Mouse (Mus musculus) bone marrow macrophage, adult 2 months (primary cell): ENCODE results near the gene Dact3.

ENCODE experiments used
- CTCF ChIP-seq: IDR thresholded peaks from 2 replicates; pipeline ENCODE4 v1.5.1; 2012; ENCODE audit warnings: low read depth, mild to moderate bottlenecking, low read length, moderate library complexity
- POLR2A ChIP-seq: IDR thresholded peaks from 2 replicates; pipeline ENCODE4 v1.6.1; 2012; ENCODE audit warnings: mild to moderate bottlenecking, low read depth, low read length, borderline replicate concordance

- TF ChIP-seq CTCF = no peak
- no peak for TF ChIP-seq POLR2A
Observed at GRCm38 (mm10) chr7:16906281-16906680, 31.2 kb downstream of the Dact3 start, which contains the start of gene Ptgir.
